Mouse (Mus musculus) heart, embryonic 16.5 days (tissue): ENCODE measurements around the gene Themis2. TPM values are rescaled to one million over a fixed set of nuclear protein-coding genes. Genes with fewer than 3 reads are reported as not detected.

Experiments used
- ATAC-seq: fragments of 200-750 bp; cut with Nextera tagmentation; replicated peaks from 2 replicates; pipeline ENCODE4 v1.8.0; 2017; ENCODE audit warnings: moderate number of reproducible peaks; ENCODE audit not compliant: insufficient read depth, low FRiP score; ENCODE audit errors: extremely low read depth
- H3K27ac ChIP-seq: fragments of 300-500 bp; sonication (generic); 2 replicates; pipeline ENCODE4 v1.5.1; 2014; ENCODE audit warnings: mild to moderate bottlenecking, low read length, control low read depth, moderate library complexity
- H3K27me3 ChIP-seq: fragments of 300-500 bp; sonication (generic); 2 replicates; pipeline ENCODE4 v1.6.1; 2014; ENCODE audit warnings: low read length, mixed read lengths; ENCODE audit not compliant: control insufficient read depth, insufficient read depth
- H3K36me3 ChIP-seq: fragments of 300-500 bp; sonication (generic); 2 replicates; pipeline ENCODE4 v1.6.1; 2014; ENCODE audit not compliant: control insufficient read depth, insufficient read depth
- H3K4me1 ChIP-seq: fragments of 300-500 bp; sonication (generic); 2 replicates; pipeline ENCODE4 v1.6.1; 2014; ENCODE audit warnings: low read length, mixed read lengths; ENCODE audit not compliant: control insufficient read depth, insufficient read depth
- H3K4me2 ChIP-seq: fragments of 300-500 bp; sonication (generic); 2 replicates; pipeline ENCODE4 v1.6.1; 2014; ENCODE audit warnings: low read depth, mild to moderate bottlenecking, control low read depth, low read length
- H3K4me3 ChIP-seq: fragments of 300-500 bp; sonication (generic); 2 replicates; pipeline ENCODE4 v1.5.1; 2014; ENCODE audit warnings: mild to moderate bottlenecking, control low read depth, low read length
- H3K9ac ChIP-seq: fragments of 300-500 bp; sonication (generic); 2 replicates; pipeline ENCODE4 v1.6.1; 2014; ENCODE audit warnings: low read length, control low read depth
- H3K9me3 ChIP-seq: fragments of 300-500 bp; sonication (generic); replicated peaks from 2 replicates; pipeline ENCODE4 v1.6.1; 2016; ENCODE audit warnings: low read length; ENCODE audit not compliant: control insufficient read depth
- WGBS: fragments of 180-500 bp; shearing (Covaris S2); extraction: QIAGEN DNeasy Blood & Tissue Kit; methylation state at CpG from one replicate; pipeline ENCODE4 v1.1.7; 2014; 5-methylcytosine and 5-hydroxymethylcytosine counted together
- polyA plus RNA-seq: library from polyadenylated mRNA; unstranded; fragments of >200 nt; fragmentation: Nextera tagmentation; extraction: Ambion mirVana; gene quantifications from 2 replicates; pipeline ENCODE4 v1.2.1, GENCODE M21; 2015

The Themis2 gene
- polyA plus RNA-seq, 1 experiment from 2014 or later, result 1.9 TPM

GRCm38 (mm10) chr4:132733071-132733770 lies 63.0 kb downstream of the Themis2 start:
- Histone ChIP-seq H3K27ac (no peak overlapping the region), H3K4me1 (peaks cover 6% of the 10 kb centered on the region; the same call in 1 of the 2 replicates), H3K4me2 (no peak overlapping the region), H3K4me3 (no peak overlapping the region), H3K36me3 (no peaks in the 10 kb centered on the region), H3K9me3 (no peaks in the 10 kb centered on the region), H3K9ac (no peak overlapping the region), H3K27me3 (no peaks in the 10 kb centered on the region)
- WGBS, result 91% methylated on average over 25 of the region's 25 CpGs
- ATAC-seq, result no peak

- Histone ChIP-seq H3K9me3 (no peaks in the 10 kb centered on the region), H3K36me3 (no peaks in the 10 kb centered on the region), H3K27ac (no peak within 1 kb of the TSS), H3K4me2 (peak within 1 kb of the TSS; percentile 70), H3K4me3 (peak within 1 kb of the TSS; percentile 54), H3K9ac (peak within 1 kb of the TSS; percentile 67), H3K27me3 (no peaks in the 10 kb centered on the region), H3K4me1 (peaks cover 6% of the 10 kb centered on the region; the same call in 1 of the 2 replicates)
- WGBS, result 1% methylated on average over 29 of the region's 34 CpGs
- peak; percentile 99 for ATAC-seq
These were observed 64.0 kb downstream of the Themis2 start, which contains the start of gene Xkr8 for GRCm38 (mm10) chr4:132732148-132732684. Gene Xkr8, minus strand, starts transcription at chr4:132732546.

Other genes with a start within 250 kb of the Themis2 start
- gene Ptafr, start 232.3 kb downstream of the Themis2 start, polyA plus RNA-seq, result 0.60 and 0.68 TPM in 2 replicates
- gene Eya3, start 157.4 kb downstream of the Themis2 start, polyA plus RNA-seq, result 21.1 and 22.4 TPM in 2 replicates
- gene Xkr8, start 63.8 kb downstream of the Themis2 start, polyA plus RNA-seq, result 2.8 and 2.9 TPM in 2 replicates
- gene Smpdl3b, start 39.1 kb downstream of the Themis2 start, polyA plus RNA-seq, result 3.9 and 5.1 TPM in 2 replicates
- 68.6 and 72.8 TPM in 2 replicates for gene Rpa2, start 28.1 kb downstream of the Themis2 start, polyA plus RNA-seq
- 37.1 and 42.9 TPM in 2 replicates for gene Ppp1r8, start 46.8 kb upstream of the Themis2 start, polyA plus RNA-seq
- gene Stx12, start 88.1 kb upstream of the Themis2 start, polyA plus RNA-seq, result 53.5 and 56.9 TPM in 2 replicates
- gene Fam76a, start 126.2 kb upstream of the Themis2 start, polyA plus RNA-seq, result 41.5 and 46.2 TPM in 2 replicates
- 0.70 and 1.4 TPM in 2 replicates for gene Fgr, start 177.7 kb upstream of the Themis2 start, polyA plus RNA-seq
- gene Ahdc1, start 214.9 kb upstream of the Themis2 start, polyA plus RNA-seq, result 7.1 and 7.2 TPM in 2 replicates